Mouse (Mus musculus): ENCODE measurements around the gene Gm28434. TPM values are rescaled to one million over a fixed set of nuclear protein-coding genes. Genes with fewer than 3 reads are reported as not detected.

Gm28434 gene
- not detected for total RNA-seq (2021)
- long read RNA-seq, experiment 1: 0 reads
- long read RNA-seq, experiment 2: 0 reads

GRCm38 (mm10) chr5:87969201-87969600 is at the start of gene Gm28434, which contains the start of gene 2310003L06Rik:
TSS of gene Gm28434 (plus strand) at chr5:87969517.
TSS of gene 2310003L06Rik (plus strand) at chr5:87969459.
- DNase-seq: no peak

- DNase-seq: no peak
These were observed 43.9 kb upstream of the Gm28434 start, which contains the start of gene Csn3 for GRCm38 (mm10) chr5:87925372-87925771. TSS of gene Csn3 (plus strand) at chr5:87925579.

- no peak for DNase-seq
These were observed 37.7 kb upstream of the Gm28434 start for GRCm38 (mm10) chr5:87931603-87932002.

- DNase-seq: no peak
These were observed 28.6 kb upstream of the Gm28434 start for GRCm38 (mm10) chr5:87940752-87941151.

- DNase-seq: no peak
These were observed 26.8 kb upstream of the Gm28434 start for GRCm38 (mm10) chr5:87942515-87942914.

GRCm38 (mm10) chr5:87951836-87952235 is 17.5 kb upstream of the Gm28434 start:
- no peak for DNase-seq

- DNase-seq: no peak
These were observed 9.8 kb downstream of the Gm28434 start, which contains the start of gene Cabs1 for GRCm38 (mm10) chr5:87979139-87979538. TSS of gene Cabs1 (plus strand) at chr5:87979439.

GRCm38 (mm10) chr5:87982468-87983214 is 13.3 kb downstream of the Gm28434 start:
- DNase-seq: no peak

- DNase-seq: no peak
These were observed 32.9 kb downstream of the Gm28434 start, which contains the start of gene Smr3a for GRCm38 (mm10) chr5:88002249-88002648. TSS of gene Smr3a (plus strand) at chr5:88002549.

GRCm38 (mm10) chr5:88005241-88005640 is 35.9 kb downstream of the Gm28434 start:
- DNase-seq: no peak

Other genes with a start within 250 kb of the Gm28434 start
- not detected for gene Csn1s2a, start 194.9 kb upstream of the Gm28434 start, total RNA-seq (2021)
- gene Csn1s2b, start 161.4 kb upstream of the Gm28434 start, total RNA-seq (2021): not detected
- gene Prr27, start 143.8 kb upstream of the Gm28434 start, total RNA-seq (2021): not detected
- gene Odam, start 84.5 kb upstream of the Gm28434 start, total RNA-seq (2021): not detected
- gene Csn3, start 43.9 kb upstream of the Gm28434 start, total RNA-seq (2021): not detected
- not detected for gene 2310003L06Rik, start 58 bp upstream of the Gm28434 start, total RNA-seq (2021)
- not detected for gene Cabs1, start 9.9 kb downstream of the Gm28434 start, total RNA-seq (2021)
- not detected for gene Smr3a, start 33.0 kb downstream of the Gm28434 start, total RNA-seq (2021)
- gene Smr2, start 117.0 kb downstream of the Gm28434 start, total RNA-seq (2021): not detected
- gene Gm11116, start 142.0 kb downstream of the Gm28434 start, total RNA-seq (2021): not detected
- not detected for gene Gm11115, start 184.6 kb downstream of the Gm28434 start, total RNA-seq (2021)

Measured in heart, adult 18-20 months (tissue).